Mouse (Mus musculus) embryonic facial prominence, embryonic 15.5 days (tissue): Measurements from ENCODE around the gene Dera. TPM values are rescaled to one million over a fixed set of nuclear protein-coding genes. Genes with fewer than 3 reads are reported as not detected.

Source experiments
- polyA plus RNA-seq: library from polyadenylated mRNA; unstranded; fragments of >200 nt; fragmentation: Nextera tagmentation; extraction: Ambion mirVana; gene quantifications from 2 replicates; pipeline ENCODE4 v1.2.1, GENCODE M21; 2015

Gene Dera
- polyA plus RNA-seq, 1 experiment from 2014 or later = 44.4 TPM

Other genes with a start within 250 kb of the Dera start
- 30.9 and 31.8 TPM in 2 replicates for gene Eps8, start 99.7 kb upstream of the Dera start, polyA plus RNA-seq
- 136 and 137 TPM in 2 replicates for gene Strap, start 19.5 kb upstream of the Dera start, polyA plus RNA-seq